Mouse (Mus musculus): ENCODE data around the gene Myo1e. TPM values are rescaled to one million over a fixed set of nuclear protein-coding genes. Genes with fewer than 3 reads are reported as not detected.

Myo1e gene
- polyA plus RNA-seq, 1 experiment from 2014 or later, result 5.9 TPM

GRCm38 (mm10) chr9:70356254-70356653 lies 149.1 kb downstream of the Myo1e start:
- Histone ChIP-seq H3K27ac (replicated peaks) (no peak overlapping the region), H3K27me3 (no peaks in the 10 kb centered on the region), H3K4me1 (no peaks in the 10 kb centered on the region), H3K9me3 (0 out of 2 replicates have a peak, but pooled peaks cover 4% of the 10 kb centered on the region), H3K4me2 (replicated peaks) (no peak overlapping the region), H3K36me3 (no peaks in the 10 kb centered on the region), H3K9ac (replicated peaks) (no peak overlapping the region), H3K4me3 (no peak overlapping the region)
- 44% methylated on average over 8 of the region's 8 CpGs for WGBS
- no peak for ATAC-seq (replicated peaks)

- H3K9ac ChIP-seq (replicated peaks), result no peak overlapping the region
Measured at GRCm38 (mm10) chr9:70359402-70360131, 152.4 kb downstream of the Myo1e start.

DNA sequence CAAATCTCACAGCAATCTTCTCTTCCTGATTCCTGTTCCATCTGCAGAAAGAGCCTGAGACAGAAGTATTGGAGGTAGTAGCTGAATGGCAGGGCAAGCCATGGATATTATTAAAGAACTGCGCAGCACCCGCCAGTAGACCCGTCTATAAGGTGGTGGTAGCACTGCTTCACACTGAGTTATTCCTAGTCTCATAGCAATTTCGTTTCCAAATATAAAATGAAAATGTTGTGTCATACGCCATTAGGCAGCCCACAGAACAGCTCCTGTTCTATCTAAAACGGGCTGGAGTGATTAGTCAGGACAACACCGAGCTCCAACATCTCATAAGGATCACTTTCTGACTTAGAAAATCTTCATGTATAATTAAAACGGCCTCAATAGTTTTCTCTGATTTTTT lies 157.6 kb downstream of the Myo1e start:
- H3K4me3 ChIP-seq, result no peak overlapping the region
- ATAC-seq (replicated peaks), result no peak
- WGBS, result 95% methylated on average over 8 of the region's 8 CpGs
- H3K27me3 ChIP-seq, result no peaks in the 10 kb centered on the region
- H3K4me1 ChIP-seq, result no peaks in the 10 kb centered on the region
- H3K36me3 ChIP-seq, result peaks cover 3% of the 10 kb centered on the region; the same call in 1 of the 2 replicates
- H3K9me3 ChIP-seq, result no peaks in the 10 kb centered on the region
- H3K27ac ChIP-seq (replicated peaks), result no peak overlapping the region
- H3K4me2 ChIP-seq (replicated peaks), result no peak overlapping the region
- no peak overlapping the region for H3K9ac ChIP-seq (replicated peaks)

More at GRCm38 (mm10) chr9:70359402-70360131, 152.4 kb downstream of the Myo1e start:
- Histone ChIP-seq H3K4me2 (replicated peaks) (no peak overlapping the region), H3K36me3 (no peaks in the 10 kb centered on the region), H3K27me3 (no peaks in the 10 kb centered on the region), H3K4me3 (no peak overlapping the region), H3K9me3 (0 out of 2 replicates have a peak, but pooled peaks cover 4% of the 10 kb centered on the region), H3K4me1 (no peaks in the 10 kb centered on the region), H3K27ac (replicated peaks) (no peak overlapping the region)
- ATAC-seq (replicated peaks), result no peak
- 96% methylated on average over 2 of the region's 2 CpGs for WGBS

GRCm38 (mm10) chr9:70365915-70366314 lies 158.8 kb downstream of the Myo1e start:
- WGBS, result 97% methylated on average over 2 of the region's 2 CpGs
- Histone ChIP-seq H3K9ac (replicated peaks) (no peak overlapping the region), H3K4me2 (replicated peaks) (no peak overlapping the region), H3K27ac (replicated peaks) (no peak overlapping the region), H3K27me3 (no peaks in the 10 kb centered on the region), H3K4me1 (no peaks in the 10 kb centered on the region), H3K9me3 (no peaks in the 10 kb centered on the region), H3K4me3 (no peak overlapping the region), H3K36me3 (peaks cover 3% of the 10 kb centered on the region; the same call in 1 of the 2 replicates)
- no peak for ATAC-seq (replicated peaks)

GRCm38 (mm10) chr9:70366898-70367297 lies 159.7 kb downstream of the Myo1e start:
- H3K36me3 ChIP-seq, result peaks cover 3% of the 10 kb centered on the region; the same call in 1 of the 2 replicates
- no peak overlapping the region for H3K27ac ChIP-seq (replicated peaks)
- no peak for ATAC-seq (replicated peaks)
- H3K9ac ChIP-seq (replicated peaks), result no peak overlapping the region
- H3K4me1 ChIP-seq, result no peaks in the 10 kb centered on the region
- no peaks in the 10 kb centered on the region for H3K27me3 ChIP-seq
- no peak overlapping the region for H3K4me2 ChIP-seq (replicated peaks)
- no peak overlapping the region for H3K4me3 ChIP-seq
- no peaks in the 10 kb centered on the region for H3K9me3 ChIP-seq
- WGBS, result 91% methylated on average over 6 of the region's 6 CpGs

DNA sequence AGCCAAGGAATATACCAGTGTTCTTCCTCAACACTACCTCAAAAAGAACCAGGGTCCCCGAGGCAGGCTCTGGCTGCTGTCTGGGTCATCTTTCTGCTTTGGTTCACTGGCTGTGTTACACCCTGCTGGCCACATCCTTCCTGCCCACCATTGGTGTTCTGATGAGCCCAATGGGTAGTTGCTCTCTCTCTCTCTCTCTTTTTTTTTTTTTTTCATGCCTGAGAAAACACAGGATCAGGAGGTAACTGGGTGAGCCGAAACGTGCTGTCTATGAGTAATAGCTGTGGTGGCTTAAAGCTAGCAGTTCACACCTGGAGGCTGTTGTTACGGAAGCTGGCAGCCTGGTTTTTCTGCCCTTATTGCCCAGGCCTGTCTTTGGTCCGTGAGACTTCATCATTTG lies 164.5 kb downstream of the Myo1e start:
- no peak for ATAC-seq (replicated peaks)
- WGBS, result 79% methylated on average over 5 of the region's 5 CpGs
- Histone ChIP-seq H3K4me1 (no peaks in the 10 kb centered on the region), H3K36me3 (peaks cover 3% of the 10 kb centered on the region; the same call in 1 of the 2 replicates), H3K27me3 (no peaks in the 10 kb centered on the region), H3K9ac (replicated peaks) (no peak overlapping the region), H3K4me3 (no peak overlapping the region), H3K9me3 (no peaks in the 10 kb centered on the region), H3K27ac (replicated peaks) (no peak overlapping the region), H3K4me2 (replicated peaks) (no peak overlapping the region)

DNA sequence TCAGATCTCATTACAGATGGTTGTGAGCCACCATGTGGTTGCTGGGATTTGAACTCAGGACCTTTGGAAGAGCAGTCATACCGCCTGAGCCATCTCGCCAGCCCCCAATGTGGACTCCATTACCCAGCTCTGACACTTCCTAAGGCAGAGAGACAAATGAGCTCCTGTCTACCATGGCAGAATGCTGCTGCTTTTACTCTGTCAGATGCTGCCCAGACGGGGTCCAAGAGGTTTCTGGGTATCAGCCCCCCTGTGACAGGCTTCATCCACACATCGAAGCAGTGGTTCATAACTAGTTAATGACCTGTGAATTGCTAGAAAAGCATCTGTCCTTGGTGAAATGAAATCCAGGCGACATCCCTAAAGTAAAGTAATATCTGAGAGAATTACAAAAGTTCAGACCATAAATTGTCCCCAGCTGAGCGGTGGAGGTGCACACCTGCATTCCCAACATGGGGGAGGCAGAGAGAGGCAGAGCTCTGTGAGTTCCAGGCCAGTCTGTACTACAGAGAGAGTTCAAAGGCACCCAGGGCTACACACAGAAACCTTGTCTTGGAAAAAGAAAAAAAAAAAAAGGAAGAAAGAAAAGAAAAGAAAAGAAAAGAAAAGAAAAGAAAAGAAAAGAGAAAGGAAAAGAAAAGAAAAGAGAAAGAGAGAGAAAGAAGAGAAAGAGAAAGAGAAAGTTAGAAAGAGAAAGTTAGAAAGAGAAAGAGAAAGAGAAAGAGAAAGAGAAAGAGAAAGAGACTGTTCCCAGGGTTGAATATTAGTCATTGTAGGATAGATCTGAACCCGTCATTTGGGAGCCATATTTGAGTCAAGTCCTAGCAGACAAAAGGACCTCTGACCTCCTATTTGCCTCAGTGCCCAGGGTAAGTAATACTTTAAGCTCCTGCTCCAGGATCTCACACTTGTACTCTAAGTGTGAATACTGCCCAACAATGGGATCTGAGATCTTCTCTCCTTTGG lies 172.6 kb downstream of the Myo1e start:
- no peak overlapping the region for H3K4me2 ChIP-seq (replicated peaks)

DNA sequence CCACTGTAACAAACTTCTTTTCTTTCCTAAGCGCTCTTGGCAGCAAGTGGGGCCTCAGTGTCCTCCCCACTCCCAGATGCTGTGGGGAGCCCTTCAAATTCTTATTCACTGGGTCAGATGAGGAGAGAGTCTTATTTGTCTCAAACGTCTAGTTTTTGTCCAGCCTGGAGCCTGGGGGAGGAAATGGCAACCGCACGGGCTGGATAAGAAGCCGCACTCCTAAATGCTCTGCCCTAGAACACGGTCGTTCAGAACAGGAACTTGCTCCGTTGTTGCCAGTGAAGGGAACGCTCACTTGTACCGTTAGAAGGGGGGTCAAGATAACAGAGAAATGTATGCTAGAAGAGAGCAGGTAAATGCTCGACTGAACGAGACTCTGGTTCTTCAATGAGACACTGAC lies 174.9 kb downstream of the Myo1e start:
- H3K36me3 ChIP-seq, result no peaks in the 10 kb centered on the region
- no peak overlapping the region for H3K9ac ChIP-seq (replicated peaks)
- 80% methylated on average over 12 of the region's 12 CpGs for WGBS
- H3K9me3 ChIP-seq, result no peaks in the 10 kb centered on the region
- H3K27me3 ChIP-seq, result no peaks in the 10 kb centered on the region
- H3K4me3 ChIP-seq, result no peak overlapping the region
- H3K4me2 ChIP-seq (replicated peaks), result no peak overlapping the region
- no peak for ATAC-seq (replicated peaks)
- H3K27ac ChIP-seq (replicated peaks), result no peak overlapping the region
- H3K4me1 ChIP-seq, result no peaks in the 10 kb centered on the region

More for the DNA sequence above, 172.6 kb downstream of the Myo1e start:
- H3K4me3 ChIP-seq, result no peak overlapping the region
- H3K27ac ChIP-seq (replicated peaks), result no peak overlapping the region
- no peaks in the 10 kb centered on the region for H3K27me3 ChIP-seq
- no peaks in the 10 kb centered on the region for H3K9me3 ChIP-seq
- no peaks in the 10 kb centered on the region for H3K36me3 ChIP-seq
- H3K9ac ChIP-seq (replicated peaks), result no peak overlapping the region
- no peak for ATAC-seq (replicated peaks)
- WGBS, result 88% methylated on average over 7 of the region's 7 CpGs
- H3K4me1 ChIP-seq, result no peaks in the 10 kb centered on the region

DNA sequence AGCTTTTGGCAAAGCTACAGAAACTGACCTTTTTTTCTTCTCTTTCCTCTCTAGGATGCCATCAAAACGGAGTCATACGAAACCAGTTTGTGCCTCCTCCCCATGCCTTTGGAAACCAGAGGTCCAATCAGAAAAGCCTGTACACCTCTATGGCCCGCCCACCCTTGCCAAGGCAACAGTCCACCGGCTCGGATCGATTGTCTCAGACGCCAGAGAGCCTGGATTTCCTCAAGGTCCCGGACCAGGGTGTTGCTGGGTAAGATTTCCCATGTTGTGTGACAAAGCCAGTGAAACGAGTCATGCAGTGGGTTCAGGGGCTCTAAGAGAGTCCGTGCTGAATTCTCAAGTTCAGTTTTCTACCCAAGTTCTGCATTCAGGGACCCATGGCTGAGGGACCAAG lies 176.6 kb downstream of the Myo1e start:
- no peak overlapping the region for H3K9ac ChIP-seq (replicated peaks)
- 68% methylated on average over 10 of the region's 10 CpGs for WGBS
- H3K9me3 ChIP-seq, result no peaks in the 10 kb centered on the region
- H3K4me2 ChIP-seq (replicated peaks), result no peak overlapping the region
- no peaks in the 10 kb centered on the region for H3K36me3 ChIP-seq
- H3K4me1 ChIP-seq, result no peaks in the 10 kb centered on the region
- no peak overlapping the region for H3K4me3 ChIP-seq
- no peak for ATAC-seq (replicated peaks)
- no peak overlapping the region for H3K27ac ChIP-seq (replicated peaks)
- no peaks in the 10 kb centered on the region for H3K27me3 ChIP-seq

GRCm38 (mm10) chr9:70384494-70384893 lies 177.3 kb downstream of the Myo1e start:
- Histone ChIP-seq H3K9ac (replicated peaks) (no peak overlapping the region), H3K4me3 (no peak overlapping the region), H3K36me3 (no peaks in the 10 kb centered on the region), H3K4me1 (no peaks in the 10 kb centered on the region), H3K4me2 (replicated peaks) (no peak overlapping the region), H3K9me3 (no peaks in the 10 kb centered on the region), H3K27ac (replicated peaks) (no peak overlapping the region), H3K27me3 (no peaks in the 10 kb centered on the region)
- ATAC-seq (replicated peaks), result no peak
- WGBS, result 96% methylated on average over 4 of the region's 4 CpGs

DNA sequence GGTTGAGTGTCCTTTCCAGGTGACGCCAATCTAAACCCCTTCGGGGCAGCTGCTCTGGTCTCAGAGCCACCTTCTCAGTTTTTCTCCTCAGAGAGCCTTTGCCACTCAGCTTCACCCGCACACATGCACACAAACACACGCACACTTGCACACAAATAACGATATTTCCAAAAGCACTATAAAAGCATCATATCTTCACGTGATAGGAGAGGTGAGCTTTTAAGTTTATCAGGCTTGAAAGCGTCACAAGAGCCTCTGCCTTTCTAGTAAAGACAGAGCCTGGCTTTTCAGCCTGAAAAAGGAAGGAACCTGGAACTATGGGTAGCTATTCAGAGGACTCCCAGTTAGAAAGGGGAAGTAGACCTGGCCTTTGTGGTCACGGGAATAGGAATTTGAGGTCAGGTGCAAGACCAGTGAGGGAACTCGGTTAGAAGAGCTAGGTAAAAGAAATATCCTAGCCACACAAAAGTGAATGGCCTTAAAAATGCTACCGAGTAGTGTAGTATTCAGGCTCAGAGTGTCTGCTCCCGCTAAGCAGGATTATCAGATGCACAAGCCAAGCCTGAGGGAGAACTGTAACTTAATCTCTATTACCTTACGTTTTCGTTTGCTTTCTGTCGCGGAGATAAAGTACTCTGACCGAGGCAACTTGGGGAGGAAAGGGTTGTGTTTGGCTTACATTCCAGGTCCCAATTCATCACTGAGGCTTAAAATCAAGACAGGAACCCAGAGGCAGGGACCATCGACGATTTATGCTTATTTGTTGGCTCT lies 178.0 kb downstream of the Myo1e start:
- Histone ChIP-seq H3K27ac (replicated peaks) (no peak overlapping the region), H3K4me1 (no peaks in the 10 kb centered on the region), H3K27me3 (no peaks in the 10 kb centered on the region), H3K4me2 (replicated peaks) (no peak overlapping the region), H3K9me3 (no peaks in the 10 kb centered on the region), H3K36me3 (no peaks in the 10 kb centered on the region), H3K9ac (replicated peaks) (no peak overlapping the region), H3K4me3 (no peak overlapping the region)
- ATAC-seq (replicated peaks), result no peak
- WGBS, result 94% methylated on average over 18 of the region's 18 CpGs
